Mouse (Mus musculus) hindbrain, embryonic 11.5 days (tissue): ENCODE data around the gene Hoxa6. TPM values are rescaled to one million over a fixed set of nuclear protein-coding genes. Genes with fewer than 3 reads are reported as not detected.

Experiments used
- ATAC-seq: fragments of 200-750 bp; cut with Nextera tagmentation; 2 replicates; pipeline ENCODE4 v1.8.0; 2017; ENCODE audit warnings: mild to moderate bottlenecking, moderate TSS enrichment, moderate library complexity; ENCODE audit not compliant: low FRiP score
- DNase-seq: peaks from one replicate; pipeline ENCODE4 v3.0.0-alpha.2; 2015; ENCODE audit warnings: low spot score
- H3K27ac ChIP-seq: fragments of 300-500 bp; sonication (generic); 2 replicates; pipeline ENCODE4 v1.5.1; 2014; ENCODE audit warnings: mild to moderate bottlenecking, low read depth, low read length
- H3K27me3 ChIP-seq: fragments of 300-500 bp; sonication (generic); 2 replicates; pipeline ENCODE4 v1.6.1; 2014; ENCODE audit warnings: mild to moderate bottlenecking, low read length, moderate library complexity, mixed read lengths; ENCODE audit not compliant: control insufficient read depth, insufficient read depth
- H3K36me3 ChIP-seq: fragments of 300-500 bp; sonication (generic); 2 replicates; pipeline ENCODE4 v1.6.1; 2014; ENCODE audit warnings: mild to moderate bottlenecking, low read length, moderate library complexity, mixed read lengths; ENCODE audit not compliant: control insufficient read depth, insufficient read depth
- H3K4me1 ChIP-seq: fragments of 300-500 bp; sonication (generic); replicated peaks from 2 replicates; pipeline ENCODE4 v1.6.1; 2014; ENCODE audit warnings: low read length, mixed read lengths; ENCODE audit not compliant: control insufficient read depth, insufficient read depth
- H3K4me2 ChIP-seq: fragments of 300-500 bp; sonication (generic); replicated peaks from 2 replicates; pipeline ENCODE4 v1.6.1; 2014; ENCODE audit warnings: mild to moderate bottlenecking, low read depth, low read length
- H3K4me3 ChIP-seq: fragments of 300-500 bp; sonication (generic); 2 replicates; pipeline ENCODE4 v1.5.1; 2014; ENCODE audit warnings: low read depth, low read length
- H3K9ac ChIP-seq: fragments of 300-500 bp; sonication (generic); 2 replicates; pipeline ENCODE4 v1.6.1; 2014; ENCODE audit warnings: low read depth, low read length
- H3K9me3 ChIP-seq: fragments of 300-500 bp; sonication (generic); 2 replicates; pipeline ENCODE4 v1.6.1; 2016; ENCODE audit warnings: low read length; ENCODE audit not compliant: control insufficient read depth
- WGBS: fragments of 180-500 bp; shearing (Covaris S2); extraction: QIAGEN DNeasy Blood & Tissue Kit; methylation state at CpG from one replicate; pipeline ENCODE4 v1.1.7; 2014; 5-methylcytosine and 5-hydroxymethylcytosine counted together
- polyA plus RNA-seq: library from polyadenylated mRNA; unstranded; fragments of >200 nt; fragmentation: Nextera tagmentation; extraction: Ambion mirVana; gene quantifications from 2 replicates; pipeline ENCODE4 v1.2.1, GENCODE M21; 2014

Gene Hoxa6
- polyA plus RNA-seq, 1 experiment from 2014 or later, result 2.1 TPM

DNA sequence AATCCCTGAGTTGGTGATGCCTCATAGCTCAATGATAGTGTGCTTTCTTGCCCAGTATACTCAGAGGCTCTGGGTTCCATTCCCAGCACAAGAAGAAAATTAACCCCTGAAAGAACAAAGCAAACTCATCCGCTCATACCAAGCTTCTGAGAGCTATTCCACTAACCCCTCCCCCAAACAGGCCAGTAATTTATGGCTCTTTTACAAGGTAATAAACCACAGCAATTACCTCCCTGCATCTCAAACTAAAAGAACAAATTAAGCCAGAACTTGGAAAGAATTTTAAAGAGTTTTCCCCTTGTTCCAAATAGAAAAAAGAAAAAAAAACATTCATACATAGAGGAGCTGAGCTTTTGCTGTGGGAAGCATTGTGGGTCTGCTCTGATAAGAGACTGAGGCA is 25.7 kb downstream of the Hoxa6 start:
- H3K27ac ChIP-seq, result peak overlapping the region; percentile 84
- no peak overlapping the region for H3K4me3 ChIP-seq
- peaks cover 85% of the 10 kb centered on the region for H3K27me3 ChIP-seq
- peak overlapping the region; percentile 40; the same call in 1 of the 2 replicates for H3K4me2 ChIP-seq
- no peaks in the 10 kb centered on the region for H3K9me3 ChIP-seq
- no peak overlapping the region; the same call in 1 of the 2 replicates for H3K9ac ChIP-seq
- DNase-seq (no peak), ATAC-seq (no peak)
- WGBS, result 17% methylated on average over 1 of the region's 1 CpGs
- H3K36me3 ChIP-seq, result no peaks in the 10 kb centered on the region
- peaks cover 2% of the 10 kb centered on the region; the same call in 1 of the 2 replicates for H3K4me1 ChIP-seq

DNA sequence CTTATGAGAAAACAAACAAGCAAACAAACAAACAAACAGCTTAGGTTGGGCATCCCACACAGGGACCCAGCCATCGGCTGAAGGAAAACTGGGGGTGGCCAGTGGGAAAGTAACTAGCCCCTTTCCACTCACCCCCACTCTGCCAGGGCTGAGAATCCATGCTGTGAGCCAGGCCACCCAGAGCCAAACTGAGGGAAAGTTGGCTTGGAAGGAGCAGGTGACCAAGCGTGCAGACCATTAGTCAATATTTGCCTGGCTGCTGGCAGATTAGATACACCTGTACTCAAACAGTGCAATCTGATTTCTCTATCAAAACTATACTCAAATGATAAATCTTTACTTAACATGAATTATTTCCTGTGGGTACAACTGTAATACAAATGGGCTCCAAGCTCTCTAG is 26.5 kb downstream of the Hoxa6 start:
- 30% methylated on average over 2 of the region's 2 CpGs for WGBS
- H3K4me2 ChIP-seq, result peak overlapping the region; percentile 55; the same call in 1 of the 2 replicates
- no peaks in the 10 kb centered on the region for H3K36me3 ChIP-seq
- peaks cover 87% of the 10 kb centered on the region for H3K27me3 ChIP-seq
- H3K4me1 ChIP-seq, result peaks cover 2% of the 10 kb centered on the region; the same call in 1 of the 2 replicates
- H3K9me3 ChIP-seq, result no peaks in the 10 kb centered on the region
- 0 out of 2 replicates have a peak overlapping the region, but pooled peaks have one; percentile 7 for H3K27ac ChIP-seq
- DNase-seq (no peak), ATAC-seq (no peak)
- H3K4me3 ChIP-seq, result peak overlapping the region; percentile 10; the same call in 1 of the 2 replicates
- H3K9ac ChIP-seq, result no peak overlapping the region

DNA sequence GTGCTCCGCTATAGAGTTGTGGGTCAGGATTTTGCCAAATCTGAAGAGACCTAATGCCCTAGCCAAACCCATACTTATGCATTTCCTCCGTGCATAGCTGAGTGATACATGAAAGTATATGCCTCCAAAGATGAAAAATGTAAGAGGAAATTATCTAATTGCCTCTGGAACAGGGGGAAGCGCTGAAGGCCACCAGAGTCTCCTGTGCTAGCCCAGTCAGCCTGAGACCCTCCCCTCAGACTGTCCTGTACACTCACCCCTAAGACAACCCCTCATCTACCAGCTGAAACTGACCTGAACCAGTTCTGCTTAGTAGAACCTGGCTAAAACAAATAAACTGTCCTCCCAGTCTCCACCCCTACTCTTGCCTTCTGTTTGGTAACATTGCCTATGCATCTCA is 27.8 kb downstream of the Hoxa6 start:
- peak overlapping the region; percentile 76 for H3K4me3 ChIP-seq
- WGBS, result 11% methylated on average over 3 of the region's 3 CpGs
- no peaks in the 10 kb centered on the region for H3K36me3 ChIP-seq
- peaks cover 2% of the 10 kb centered on the region; the same call in 1 of the 2 replicates for H3K4me1 ChIP-seq
- H3K9me3 ChIP-seq, result no peaks in the 10 kb centered on the region
- H3K27ac ChIP-seq, result peak overlapping the region; percentile 99
- ATAC-seq (no peak), DNase-seq (no peak)
- peaks cover 77% of the 10 kb centered on the region for H3K27me3 ChIP-seq
- H3K4me2 ChIP-seq, result peak overlapping the region; percentile 55
- peak overlapping the region; percentile 97 for H3K9ac ChIP-seq

DNA sequence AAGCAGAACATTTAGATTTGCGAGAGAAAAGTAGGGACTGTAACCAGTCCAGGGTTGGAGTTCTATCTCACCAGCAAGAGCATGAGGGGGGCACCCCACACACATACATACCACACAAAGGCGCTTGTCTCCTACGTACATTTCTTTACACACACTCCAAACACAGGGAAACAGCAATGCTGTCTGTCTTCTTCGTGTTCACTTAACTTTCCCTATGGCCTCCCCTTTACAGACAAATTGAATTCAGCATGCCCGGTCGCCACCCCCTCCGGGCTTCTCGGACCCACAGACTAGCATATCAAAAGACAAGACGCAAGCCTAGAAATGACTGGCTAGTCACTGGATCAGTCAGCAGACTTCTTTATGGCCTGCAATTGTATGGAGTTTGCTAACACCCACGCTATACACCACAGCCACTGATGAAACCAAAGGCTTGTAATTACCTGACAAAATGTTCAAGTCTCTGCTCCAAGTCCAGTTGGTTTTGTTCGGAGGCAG is 28.3 kb downstream of the Hoxa6 start:
- Histone ChIP-seq H3K36me3 (no peaks in the 10 kb centered on the region), H3K4me3 (peak overlapping the region; percentile 76), H3K4me1 (peaks cover 2% of the 10 kb centered on the region; the same call in 1 of the 2 replicates), H3K9ac (peak overlapping the region; percentile 97), H3K9me3 (no peaks in the 10 kb centered on the region), H3K27me3 (peaks cover 78% of the 10 kb centered on the region), H3K27ac (peak overlapping the region; percentile 99), H3K4me2 (peak overlapping the region; percentile 55)
- under 1% methylated on average over 11 of the region's 11 CpGs for WGBS
- ATAC-seq (no peak), DNase-seq (no peak)

DNA sequence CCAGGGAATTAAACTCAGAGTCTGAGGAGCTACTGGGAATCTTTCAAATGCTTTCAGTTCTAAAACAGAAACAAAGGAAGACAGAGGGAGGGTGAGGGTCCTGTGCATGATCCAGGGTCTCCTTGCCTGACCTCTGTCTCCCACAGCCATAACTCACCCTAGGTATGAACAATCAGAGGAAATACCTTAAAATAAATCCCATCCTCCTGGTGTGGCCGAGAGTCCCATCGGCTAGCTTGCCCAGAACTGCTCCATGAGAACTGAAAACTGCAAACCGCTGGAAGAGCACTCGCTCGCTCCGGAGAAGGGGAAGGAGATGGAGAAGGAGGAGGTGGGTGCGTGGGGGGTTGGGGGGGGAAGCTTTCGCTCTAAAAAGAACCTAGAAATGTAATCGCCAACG is 28.8 kb downstream of the Hoxa6 start:
- Histone ChIP-seq H3K9me3 (no peaks in the 10 kb centered on the region), H3K27me3 (peaks cover 80% of the 10 kb centered on the region), H3K4me1 (peaks cover 1% of the 10 kb centered on the region; the same call in 1 of the 2 replicates), H3K36me3 (no peaks in the 10 kb centered on the region), H3K4me3 (peak overlapping the region; percentile 76), H3K27ac (peak overlapping the region; percentile 99), H3K4me2 (peak overlapping the region; percentile 55), H3K9ac (peak overlapping the region; percentile 97)
- under 1% methylated on average over 10 of the region's 10 CpGs for WGBS
- ATAC-seq, result no peak
- DNase-seq, result no peak

DNA sequence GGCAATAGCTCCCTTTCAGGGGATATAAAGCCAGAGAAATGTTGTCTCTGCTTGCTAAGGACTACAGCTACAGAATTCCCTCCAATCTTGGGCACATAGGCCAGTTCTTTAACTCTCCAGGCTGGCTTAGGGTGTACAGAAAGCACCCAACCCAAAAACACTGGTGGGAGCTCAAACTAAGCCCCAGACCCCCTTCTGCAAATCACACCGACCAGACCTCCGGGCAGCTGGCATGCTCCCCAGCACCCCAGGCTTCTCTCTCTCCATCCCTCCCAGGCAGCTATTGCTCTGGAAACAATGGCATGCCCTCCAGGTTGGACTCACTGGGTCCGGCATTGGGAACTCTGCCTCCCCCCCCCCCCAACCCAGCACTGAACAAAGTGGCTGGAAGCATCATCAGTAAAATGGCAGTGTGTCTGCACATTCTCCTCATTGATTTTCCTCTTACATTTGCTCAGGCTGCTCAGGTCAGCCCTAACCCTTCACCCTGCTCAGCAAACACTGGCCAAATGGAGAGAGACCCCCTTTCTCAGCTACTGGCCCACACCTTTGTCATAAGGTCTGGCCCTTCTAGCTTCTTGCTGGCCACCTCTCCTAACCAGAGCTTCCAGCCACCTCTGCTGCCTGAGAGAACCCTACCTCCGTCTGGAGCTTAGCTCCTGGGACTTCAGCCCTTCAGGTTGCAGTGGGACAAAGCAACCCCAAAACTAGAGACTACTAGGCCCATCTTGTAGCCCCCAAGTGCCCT is 29.4 kb downstream of the Hoxa6 start:
- H3K4me2 ChIP-seq, result peak overlapping the region; percentile 55
- H3K9ac ChIP-seq, result peak overlapping the region; percentile 97
- no peak for ATAC-seq
- no peaks in the 10 kb centered on the region for H3K9me3 ChIP-seq
- peak overlapping the region; percentile 99 for H3K27ac ChIP-seq
- DNase-seq, result peak; percentile 58
- peaks cover 74% of the 10 kb centered on the region for H3K27me3 ChIP-seq
- H3K4me1 ChIP-seq, result no peaks in the 10 kb centered on the region
- H3K36me3 ChIP-seq, result no peaks in the 10 kb centered on the region
- 1% methylated on average over 4 of the region's 4 CpGs for WGBS
- peak overlapping the region; percentile 76 for H3K4me3 ChIP-seq

DNA sequence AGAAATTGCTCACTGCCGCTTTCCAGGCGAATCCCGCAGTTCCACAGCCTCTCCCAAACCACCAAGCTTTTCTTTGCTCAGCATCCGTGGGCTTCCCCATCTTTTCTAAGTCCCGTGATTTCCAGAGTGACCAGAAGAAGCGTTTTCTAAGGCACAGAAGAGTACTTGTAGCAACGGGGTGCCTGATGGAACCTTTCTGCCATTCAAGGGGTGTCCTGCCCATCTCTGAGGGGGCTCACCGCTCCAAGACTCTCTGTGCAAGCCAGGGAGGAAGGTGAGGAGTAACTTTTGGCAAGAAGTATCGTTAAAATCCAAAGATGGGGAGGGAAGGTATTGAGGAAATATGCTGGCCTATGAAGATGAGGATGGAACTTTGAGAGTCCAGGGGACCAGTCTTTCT is 30.7 kb downstream of the Hoxa6 start:
- H3K4me2 ChIP-seq, result peak overlapping the region; percentile 55
- peak overlapping the region; percentile 76 for H3K4me3 ChIP-seq
- peak overlapping the region; percentile 99 for H3K27ac ChIP-seq
- H3K9ac ChIP-seq, result peak overlapping the region; percentile 97
- H3K4me1 ChIP-seq, result 0 out of 2 replicates have a peak, but pooled peaks cover 2% of the 10 kb centered on the region
- DNase-seq (peak; percentile 69), ATAC-seq (no peak)
- 0% methylated on average over 9 of the region's 9 CpGs for WGBS
- H3K36me3 ChIP-seq, result no peaks in the 10 kb centered on the region
- no peaks in the 10 kb centered on the region for H3K9me3 ChIP-seq
- peaks cover 71% of the 10 kb centered on the region for H3K27me3 ChIP-seq

DNA sequence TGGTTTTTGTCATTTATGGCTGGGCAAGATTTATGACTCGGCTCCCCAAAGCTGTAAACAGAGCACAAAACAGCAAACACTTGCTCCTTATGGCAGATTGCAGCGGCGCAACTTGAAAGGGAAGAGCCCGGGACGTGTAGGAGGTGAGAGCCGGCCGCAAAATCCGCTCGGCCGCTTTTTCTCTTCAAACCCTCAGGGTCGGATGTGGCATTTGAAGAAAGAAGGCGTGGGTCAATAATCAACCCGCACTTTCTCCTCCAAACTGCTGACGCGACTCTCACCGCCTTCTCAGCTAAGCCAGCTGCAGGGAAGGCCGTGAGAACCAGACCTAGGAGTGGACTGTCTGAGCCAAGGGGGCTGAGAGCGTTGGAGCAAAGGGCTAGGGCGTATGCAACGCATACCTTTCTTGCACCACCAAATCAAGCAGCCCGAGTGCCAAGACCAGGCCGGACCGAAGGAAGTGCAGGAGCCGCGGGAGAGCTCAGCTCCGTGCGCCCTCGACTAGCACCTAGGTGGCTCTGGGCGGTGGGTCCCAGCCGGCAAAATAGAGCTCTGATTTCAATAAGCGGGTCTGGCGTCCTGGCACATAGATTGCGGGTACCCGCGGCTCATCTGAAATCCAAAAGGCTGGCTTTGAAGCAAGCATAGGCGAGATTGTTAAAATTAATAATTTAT is 31.3 kb downstream of the Hoxa6 start, which contains the start of gene 5730596B20Rik:
5730596B20Rik (plus strand) TSS at position 438 of the 675 bp plus-strand sequence.
- Histone ChIP-seq H3K9me3 (no peaks in the 10 kb centered on the region), H3K36me3 (no peaks in the 10 kb centered on the region), H3K9ac (peak within 1 kb of the TSS; percentile 97), H3K4me3 (peak within 1 kb of the TSS; percentile 76), H3K27me3 (peaks cover 69% of the 10 kb centered on the region), H3K4me2 (peak within 1 kb of the TSS; percentile 55), H3K4me1 (0 out of 2 replicates have a peak, but pooled peaks cover 3% of the 10 kb centered on the region), H3K27ac (peak within 1 kb of the TSS; percentile 99)
- WGBS, result under 1% methylated on average over 36 of the region's 36 CpGs
- DNase-seq (peak; percentile 76), ATAC-seq (no peak)
